Mouse (Mus musculus): ENCODE results near the gene Zpr1.

The Zpr1 gene

GRCm38 (mm10) chr9:46329250-46329648 lies 56.4 kb downstream of the Zpr1 start:
- WGBS = 15% methylated on average over 19 of the region's 19 CpGs

GRCm38 (mm10) chr9:46329801-46330585 lies 57.1 kb downstream of the Zpr1 start:
- 40% methylated on average over 24 of the region's 24 CpGs for WGBS

GRCm38 (mm10) chr9:46330586-46330895 lies 57.7 kb downstream of the Zpr1 start:
- WGBS = 62% methylated on average over 6 of the region's 6 CpGs

- 69% methylated on average over 1 of the region's 1 CpGs for WGBS
Observed at GRCm38 (mm10) chr9:46331301-46331700, 58.4 kb downstream of the Zpr1 start.

Measured in cerebral cortex, adult 2 months (tissue).